Mouse (Mus musculus) lung, adult 2 months (tissue): Measurements from ENCODE around the gene Klk1b1. TPM values are rescaled to one million over a fixed set of nuclear protein-coding genes. Genes with fewer than 3 reads are reported as not detected.
"Not testable (repeated sequence)": the region's sequence is repeated elsewhere in the genome, so short reads cannot be mapped to it uniquely, and the experiment has no call there.

Experiments
- DNase-seq: peaks from one replicate; pipeline ENCODE4 v3.0.0; 2022
- H3K4me1 ChIP-seq: fragments of 200-500 bp; 2 replicates; pipeline ENCODE4 v1.6.1; 2011; ENCODE audit warnings: low read length; ENCODE audit not compliant: control insufficient read depth, insufficient read depth
- H3K4me3 ChIP-seq: fragments of 200-500 bp; replicated peaks from 2 replicates; pipeline ENCODE3; 2011; ENCODE audit warnings: low read depth, mild to moderate bottlenecking, control low read depth, low read length; ENCODE audit errors: extremely low read depth
- CTCF ChIP-seq: fragments of 200-500 bp; IDR thresholded peaks from 2 replicates; pipeline ENCODE4 v1.5.1; 2011; ENCODE audit warnings: mild to moderate bottlenecking, low read length, control low read depth; ENCODE audit not compliant: insufficient read depth
- POLR2A ChIP-seq: fragments of 200-500 bp; IDR thresholded peaks from 2 replicates; pipeline ENCODE4 v1.6.1; 2011; ENCODE audit warnings: low read depth, mild to moderate bottlenecking, control low read depth, low read length, borderline replicate concordance; ENCODE audit errors: extremely low read depth
- WGBS: fragments of 180-500 bp; shearing (Covaris S2); methylation state at CpG from one replicate; pipeline ENCODE4 v1.1.7; 2018; 5-methylcytosine and 5-hydroxymethylcytosine counted together
- polyA plus RNA-seq: library from polyadenylated mRNA; depleted of rRNA; stranded (reverse); fragments of >200 nt; gene quantifications from 2 replicates; pipeline ENCODE4 v1.2.3, GENCODE M21; 2012; rRNA removed

Klk1b1 gene
- polyA plus RNA-seq, 1 experiment = not detected

- no peak overlapping the region for H3K4me3 ChIP-seq
- DNase-seq = no peak
- TF ChIP-seq CTCF (no peak), POLR2A (no peak)
- H3K4me1 ChIP-seq = no peaks in the 10 kb centered on the region
Observed at GRCm38 (mm10) chr7:43985657-43986056, 19.1 kb downstream of the Klk1b1 start.

GRCm38 (mm10) chr7:43994821-43995220, 28.3 kb downstream of the Klk1b1 start:
- DNase-seq, H3K4me3 ChIP-seq, H3K4me1 ChIP-seq: not testable (repeated sequence)
- 49% methylated on average over 1 of the region's 1 CpGs for WGBS

- H3K4me1 ChIP-seq, DNase-seq, H3K4me3 ChIP-seq: not testable (repeated sequence)
- 72% methylated on average over 4 of the region's 4 CpGs for WGBS
Observed at GRCm38 (mm10) chr7:43995577-43995976, 29.0 kb downstream of the Klk1b1 start, which contains the start of gene Klk1b11. Gene Klk1b11 (plus strand): TSS chr7:43995877.

- Histone ChIP-seq H3K4me1 (no peaks in the 10 kb centered on the region), H3K4me3 (no peak overlapping the region)
- no peak for DNase-seq
- no peak for TF ChIP-seq CTCF
- no peak for TF ChIP-seq POLR2A
Observed at GRCm38 (mm10) chr7:44004847-44005246, 38.3 kb downstream of the Klk1b1 start.

- H3K4me3 ChIP-seq, H3K4me1 ChIP-seq, DNase-seq: not testable (repeated sequence)
Observed at GRCm38 (mm10) chr7:44011868-44012267, 45.3 kb downstream of the Klk1b1 start, which contains the start of gene Klk1b26. Gene Klk1b26 (plus strand): TSS chr7:44012168.

- not testable (repeated sequence) for H3K4me3 ChIP-seq, DNase-seq, H3K4me1 ChIP-seq
- WGBS = 71% methylated on average over 6 of the region's 6 CpGs
Observed at GRCm38 (mm10) chr7:44014666-44015065, 48.1 kb downstream of the Klk1b1 start.

GRCm38 (mm10) chr7:44015071-44015470, 48.5 kb downstream of the Klk1b1 start:
- no peak for DNase-seq
- Histone ChIP-seq H3K4me1 (no peaks in the 10 kb centered on the region), H3K4me3 (no peak overlapping the region)
- 77% methylated on average over 5 of the region's 5 CpGs for WGBS
- TF ChIP-seq POLR2A (no peak), CTCF (no peak)

Other genes with a start within 250 kb of the Klk1b1 start
- 5.8 TPM in 1 of 2 replicates, not detected in the other for gene Klk12, start 197.9 kb upstream of the Klk1b1 start, polyA plus RNA-seq
- gene Klk11, start 192.1 kb upstream of the Klk1b1 start, polyA plus RNA-seq = 3.2 and 26.4 TPM in 2 replicates
- 1.7 and 117 TPM in 2 replicates for gene Klk10, start 185.7 kb upstream of the Klk1b1 start, polyA plus RNA-seq
- gene Klk9, start 174.9 kb upstream of the Klk1b1 start, polyA plus RNA-seq = 11.6 TPM in 1 of 2 replicates, not detected in the other
- 14.5 and 23.8 TPM in 2 replicates for gene Klk8, start 169.2 kb upstream of the Klk1b1 start, polyA plus RNA-seq
- gene Klk7, start 155.5 kb upstream of the Klk1b1 start, polyA plus RNA-seq = 4.6 TPM in 1 of 2 replicates, not detected in the other
- 0.13 TPM in 1 of 2 replicates, not detected in the other for gene Klk6, start 142.3 kb upstream of the Klk1b1 start, polyA plus RNA-seq
- 2.7 TPM in 1 of 2 replicates, not detected in the other for gene Klk5, start 124.8 kb upstream of the Klk1b1 start, polyA plus RNA-seq
- not detected in 2 replicates for gene Klk4, start 85.6 kb upstream of the Klk1b1 start, polyA plus RNA-seq
- gene Klk15, start 33.0 kb upstream of the Klk1b1 start, polyA plus RNA-seq = not detected in 2 replicates
- gene Klk1b8, start 16.1 kb upstream of the Klk1b1 start, polyA plus RNA-seq = not detected in 2 replicates
- gene Klk1b9, start 9.3 kb downstream of the Klk1b1 start, polyA plus RNA-seq = not detected in 2 replicates
- not detected in 2 replicates for gene Klk1b11, start 29.1 kb downstream of the Klk1b1 start, polyA plus RNA-seq
- gene Klk1b26, start 45.4 kb downstream of the Klk1b1 start, polyA plus RNA-seq = 0.11 TPM in 1 of 2 replicates, not detected in the other
- gene Klk1b27, start 85.5 kb downstream of the Klk1b1 start, polyA plus RNA-seq = 0.19 and 0.23 TPM in 2 replicates
- gene Klk1b21, start 135.6 kb downstream of the Klk1b1 start, polyA plus RNA-seq = not detected in 2 replicates
- gene Klk1b22, start 145.9 kb downstream of the Klk1b1 start, polyA plus RNA-seq = not detected in 2 replicates
- not detected in 2 replicates for gene Klk1b16, start 170.0 kb downstream of the Klk1b1 start, polyA plus RNA-seq
- gene Klk1b24, start 221.5 kb downstream of the Klk1b1 start, polyA plus RNA-seq = not detected in 2 replicates
- gene Klk1b3, start 231.4 kb downstream of the Klk1b1 start, polyA plus RNA-seq = not detected in 2 replicates
- 0.15 TPM in 1 of 2 replicates, not detected in the other for gene Klk1b4, start 240.7 kb downstream of the Klk1b1 start, polyA plus RNA-seq
- not detected in 2 replicates for gene Klk1b5, start 249.2 kb downstream of the Klk1b1 start, polyA plus RNA-seq